Comparison of ENCODE assay signal across 8 mouse cellular contexts in genomic region chr16:84774003-84774703, GRCm38 (mm10). TPM values are rescaled to one million over a fixed set of nuclear protein-coding genes. Genes with fewer than 3 reads are reported as not detected.
DNase-seq lines count a peak whose midpoint lies in the region; ATAC-seq and TF ChIP-seq lines count a peak whose summit lies in the region.

Gene Jam2, plus strand, starts transcription at chr16:84774123.

- H3K9me3 ChIP-seq in lung, embryonic 14.5 days (ENCODE audit: low read depth, low read length), result no peaks in the 10 kb centered on the region

- no peaks in the 10 kb centered on the region for H3K36me3 ChIP-seq in lung, embryonic 14.5 days (ENCODE audit: insufficient read depth)

- whole genome bisulfite sequencing in lung, embryonic 14.5 days, result under 1% methylated on average over 43 of the region's 43 CpGs

- H3K4me1 ChIP-seq in lung, embryonic 14.5 days (ENCODE audit: insufficient read depth), result no peaks in the 10 kb centered on the region

- H3K27me3 ChIP-seq in lung, embryonic 14.5 days (ENCODE audit: insufficient read depth, low read length), result peaks cover 10% of the 10 kb centered on the region

- H3K9ac ChIP-seq in lung, embryonic 14.5 days, result peak within 1 kb of the TSS; percentile 56

- H3K4me3 ChIP-seq in lung, embryonic 14.5 days (ENCODE audit: low read depth, low read length), result peak within 1 kb of the TSS; percentile 60

- peak; percentile 72 to 74 for ATAC-seq in hematopoietic stem cell, adult 5-6 weeks (replicated peaks in 1 of 2; ENCODE audit: insufficient read depth in 1 of 2, low FRiP score in 2 of 2, low TSS enrichment in 1 of 2, low read depth in 1 of 2, poor library complexity in 2 of 2, severe bottlenecking in 2 of 2)
- peak; percentile 92 for ATAC-seq in lung, embryonic 14.5 days (ENCODE audit: insufficient read depth)
- 0 out of 2 replicates have a peak, but pooled peaks have one; percentile 11 for ATAC-seq in neutrophil, adult 5-6 weeks (ENCODE audit: extremely low read depth, insufficient number of reproducible peaks, low FRiP score, poor library complexity, severe bottlenecking)

- 0 out of 2 replicates have a peak, but pooled peaks have one; percentile 27 for TF ChIP-seq CTCF in lung, embryonic 14.5 days (IDR thresholded peaks at IDR 0.05; ENCODE audit: low read depth)

- peak; percentile 30 for DNase-seq in NIH3T3 (ENCODE audit: low read depth)
- DNase-seq in cerebellum, adult 9-10 months, result peak; percentile 10
- DNase-seq in frontal cortex, postnatal 10 days (ENCODE audit: low spot score in 2 of 2), result peak; percentile 61 to 67
- peak; percentile 54 for DNase-seq in layer of hippocampus, adult 9-11 months
- peak; percentile 68 for DNase-seq in lung, embryonic 14.5 days
- DNase-seq in thymus, postnatal 14 days, result peak; percentile 13

- H3K27ac ChIP-seq in lung, embryonic 14.5 days (ENCODE audit: low read depth), result peak within 1 kb of the TSS; percentile 14; the same call in 1 of the 2 replicates

- peak within 1 kb of the TSS; percentile 97 for H3K4me2 ChIP-seq in lung, embryonic 14.5 days

RNA-seq across cellular contexts. Expression of gene Jam2, which starts in this region (rescaled TPM):
- total RNA-seq in hematopoietic stem cell, adult 5-6 weeks (2017), result 0.69 and 4.6 TPM in 2 replicates
- 12.4 and 14.9 TPM in 2 replicates for polyA plus RNA-seq in lung, embryonic 14.5 days (2014; fragmentation: Nextera tagmentation; extraction: Ambion mirVana)
- not detected in 2 replicates for total RNA-seq in neutrophil, adult 5-6 weeks (2017)

Comparison
In these comparisons a context has a peak if more than half of its experiments do, and no peak if none do; other contexts are left out.
1. Peak in every context shown above with its lines: DNase-seq, ATAC-seq, H3K4me3 ChIP-seq and H3K27ac ChIP-seq.
2. Peak in ATAC-seq in neutrophil, adult 5-6 weeks; RNA of the gene not detected or under 1 TPM.
3. DNase-seq: peak in every context shown above with its lines; median percentile 68 in lung, embryonic 14.5 days; 64 in frontal cortex, postnatal 10 days; 54 in layer of hippocampus, adult 9-11 months; 30 in NIH3T3; 13 in thymus, postnatal 14 days; 10 in cerebellum, adult 9-10 months.
4. ATAC-seq: peak in every context shown above with its lines; median percentile 92 in lung, embryonic 14.5 days; 73 in hematopoietic stem cell, adult 5-6 weeks; 11 in neutrophil, adult 5-6 weeks.